Mouse (Mus musculus) ES-E14 (cell line): ENCODE data around the gene Trabd.

Source experiments
- CHD2 ChIP-seq: IDR thresholded peaks from 2 replicates; pipeline ENCODE4 v1.6.1; 2014; ENCODE audit warnings: mild to moderate bottlenecking, low read depth, low read length, inconsistent platforms
- MAFK ChIP-seq: IDR thresholded peaks from 2 replicates; pipeline ENCODE4 v1.6.1; 2014; ENCODE audit warnings: mild to moderate bottlenecking, low read depth, low read length, inconsistent platforms; ENCODE audit not compliant: insufficient read depth
- ZC3H11A ChIP-seq: IDR thresholded peaks from 2 replicates; pipeline ENCODE4 v1.6.1; 2012; ENCODE audit warnings: low read depth, mild to moderate bottlenecking, inconsistent platforms, low read length, borderline replicate concordance

- TF ChIP-seq CHD2 (no peak), ZC3H11A (no peak), MAFK (no peak)
These were observed 13.8 kb downstream of the Trabd start, which contains the start of gene Selenoo for GRCm38 (mm10) chr15:89088607-89089247.
